Mouse (Mus musculus): Measurements from ENCODE around the gene Hes7.

DNA sequence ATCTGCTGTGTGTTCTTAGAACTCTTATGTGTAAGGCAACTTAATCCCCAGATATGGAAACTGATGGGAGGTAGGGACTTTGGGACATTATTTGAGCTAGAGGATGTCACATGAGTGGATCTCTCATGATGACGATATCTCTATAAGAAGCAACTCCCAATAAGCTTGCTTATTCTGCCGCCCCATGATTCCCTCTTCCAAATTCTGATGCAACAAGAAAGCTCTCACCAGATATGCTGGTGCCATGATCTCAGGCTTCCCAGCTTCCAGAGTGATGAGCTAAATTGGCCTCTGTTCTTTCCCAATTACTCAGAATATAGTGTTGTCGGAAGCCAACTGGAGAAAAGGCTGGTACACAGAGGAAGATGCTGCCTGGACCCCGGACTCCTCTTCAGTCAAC is 8.3 kb upstream of the Hes7 start:
- no peak for TF ChIP-seq GATA1 (IDR thresholded peaks at IDR 0.05; ENCODE audit: borderline replicate concordance, low read length)
- TF ChIP-seq FLI1 (IDR thresholded peaks at IDR 0.05; ENCODE audit: low read length) = no peak

Data from megakaryocyte, embryonic 14.5 days (primary cell).